Mouse (Mus musculus): Measurements from ENCODE around the gene Farp1.

DNA sequence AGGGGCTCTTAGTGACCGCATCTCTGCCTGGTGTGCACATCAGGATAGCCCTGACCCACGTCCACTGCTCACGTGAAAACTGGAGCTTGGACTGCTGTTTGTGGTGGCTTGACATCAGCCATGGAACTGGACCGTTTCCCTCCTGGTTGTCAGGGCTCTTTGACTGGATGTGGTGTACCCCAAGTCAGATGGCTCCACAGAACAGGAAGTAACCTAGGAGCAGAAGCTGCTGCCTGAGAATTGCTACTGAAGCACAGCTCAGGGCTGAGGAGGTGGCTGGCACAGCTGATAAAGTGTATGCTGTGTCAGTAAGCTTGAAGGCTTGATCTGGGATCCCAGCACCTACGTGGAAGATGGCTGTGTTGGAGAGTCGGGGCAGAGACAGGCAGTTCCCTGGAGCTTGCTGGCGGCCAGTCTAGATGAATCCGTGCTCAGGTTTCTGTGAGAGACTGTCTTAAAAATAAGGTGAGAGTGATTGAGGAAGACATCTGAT is 151.4 kb downstream of the Farp1 start:
- TF ChIP-seq POLR2AphosphoS5 (IDR thresholded peaks at IDR 0.05; ENCODE audit: insufficient replicate concordance, low read depth, low read length) (no peak), CTCF (IDR thresholded peaks at IDR 0.05; ENCODE audit: low read depth, low read length) (no peak), GATA1 (IDR thresholded peaks at IDR 0.05; ENCODE audit: borderline replicate concordance, low read length) (no peak), TAL1 (conservative IDR thresholded peaks at IDR 0.05; ENCODE audit: low read depth, low read length) (no peak), GATA2 (IDR thresholded peaks at IDR 0.05; ENCODE audit: borderline replicate concordance, low read depth, low read length) (no peak)

All from G1E (cell line).